Mouse (Mus musculus) limb, embryonic 14.5 days (tissue): ENCODE data around the gene H2-Ke6. TPM values are rescaled to one million over a fixed set of nuclear protein-coding genes. Genes with fewer than 3 reads are reported as not detected.
"Not testable (repeated sequence)": the region's sequence is repeated elsewhere in the genome, so short reads cannot be mapped to it uniquely, and the experiment has no call there.

Experiments
- ATAC-seq: fragments of 200-750 bp; cut with Nextera tagmentation; 2 replicates; pipeline ENCODE4 v1.8.0; 2017; ENCODE audit warnings: low read depth, moderate number of reproducible peaks, moderate TSS enrichment; ENCODE audit not compliant: low FRiP score
- DNase-seq: peaks from one replicate; pipeline ENCODE4 v3.0.0-alpha.2; 2015; ENCODE audit warnings: low spot score
- H3K27ac ChIP-seq: fragments of 300-500 bp; sonication (generic); replicated peaks from 2 replicates; pipeline ENCODE4 v1.5.1; 2014; ENCODE audit warnings: low read depth, mild to moderate bottlenecking, low read length, moderate library complexity, mixed read lengths
- H3K27me3 ChIP-seq: fragments of 300-500 bp; sonication (generic); 2 replicates; pipeline ENCODE4 v1.6.1; 2014; ENCODE audit warnings: low read length, mixed read lengths; ENCODE audit not compliant: control insufficient read depth, insufficient read depth
- H3K36me3 ChIP-seq: fragments of 300-500 bp; sonication (generic); 2 replicates; pipeline ENCODE4 v1.6.1; 2014; ENCODE audit warnings: mild to moderate bottlenecking, low read length, moderate library complexity, mixed read lengths; ENCODE audit not compliant: control insufficient read depth, insufficient read depth
- H3K4me1 ChIP-seq: fragments of 300-500 bp; sonication (generic); 2 replicates; pipeline ENCODE4 v1.6.1; 2014; ENCODE audit warnings: antibody characterized with exemption, low read length, mixed read lengths; ENCODE audit not compliant: control insufficient read depth, insufficient read depth
- H3K4me2 ChIP-seq: fragments of 300-500 bp; sonication (generic); replicated peaks from 2 replicates; pipeline ENCODE4 v1.6.1; 2014; ENCODE audit warnings: low read depth, mild to moderate bottlenecking, low read length, moderate library complexity; ENCODE audit not compliant: severe bottlenecking
- H3K4me3 ChIP-seq: fragments of 300-500 bp; sonication (generic); replicated peaks from 2 replicates; pipeline ENCODE4 v1.5.1; 2014; ENCODE audit warnings: low read length
- H3K9ac ChIP-seq: fragments of 300-500 bp; sonication (generic); 2 replicates; pipeline ENCODE4 v1.6.1; 2014; ENCODE audit warnings: mild to moderate bottlenecking, low read depth, low read length, moderate library complexity; ENCODE audit not compliant: severe bottlenecking
- H3K9me3 ChIP-seq: fragments of 300-500 bp; sonication (generic); 2 replicates; pipeline ENCODE4 v1.6.1; 2016; ENCODE audit warnings: low read length; ENCODE audit not compliant: control insufficient read depth
- POLR2A ChIP-seq: fragments of 200-500 bp; IDR thresholded peaks from 2 replicates; pipeline ENCODE4 v1.8.0; 2012; ENCODE audit warnings: inconsistent platforms, mild to moderate bottlenecking, moderate library complexity, borderline replicate concordance; ENCODE audit not compliant: insufficient read depth, insufficient read length; ENCODE audit errors: extremely low read depth
- WGBS: fragments of 180-500 bp; shearing (Covaris S2); extraction: QIAGEN DNeasy Blood & Tissue Kit; methylation state at CpG from one replicate; pipeline ENCODE4 v1.1.7; 2014; 5-methylcytosine and 5-hydroxymethylcytosine counted together
- polyA plus RNA-seq, 2 experiments: library from polyadenylated mRNA; depleted of rRNA in 1 of 2; stranded (reverse) in 1 of 2; unstranded in 1 of 2; fragments of >200 nt; fragmentation: Nextera tagmentation in 1 of 2; extraction: Ambion mirVana in 1 of 2; gene quantifications; 2 replicates each; pipeline versions ENCODE4 v1.2.1 to v1.2.3; 2012 to 2014

H2-Ke6 gene
- polyA plus RNA-seq, 2 experiments = 48.1 to 104 TPM

DNA sequence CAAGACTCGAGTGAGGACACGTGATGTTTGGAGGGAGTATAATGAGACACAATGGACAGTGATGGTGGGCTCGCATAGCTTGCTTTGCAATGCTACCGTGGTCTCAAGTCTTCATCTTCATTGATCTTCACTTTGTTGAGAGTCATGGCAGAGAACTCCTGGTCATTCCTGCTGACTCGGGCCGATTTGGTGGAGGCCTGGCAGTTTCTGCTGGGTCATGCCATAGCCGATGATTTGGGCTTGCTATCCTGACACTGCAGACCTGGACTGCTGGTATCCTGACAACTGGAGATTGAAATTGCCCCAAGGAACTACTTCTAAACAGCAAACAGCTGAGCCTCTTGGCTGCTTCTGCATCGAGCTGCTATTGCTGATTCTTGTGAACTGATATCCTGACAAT lies 32.9 kb downstream of the H2-Ke6 start:
- DNase-seq (no peak), ATAC-seq (no peak)
- Histone ChIP-seq H3K36me3 (no peaks in the 10 kb centered on the region), H3K27ac (no peak overlapping the region), H3K9me3 (no peaks in the 10 kb centered on the region), H3K4me2 (no peak overlapping the region), H3K4me3 (no peak overlapping the region), H3K9ac (no peak overlapping the region), H3K4me1 (no peaks in the 10 kb centered on the region), H3K27me3 (peaks cover 7% of the 10 kb centered on the region; the same call in 1 of the 2 replicates)
- TF ChIP-seq POLR2A = no peak
- WGBS = 83% methylated on average over 8 of the region's 8 CpGs

GRCm38 (mm10) chr17:33991788-33992664 lies 35.8 kb downstream of the H2-Ke6 start:
- H3K4me2 ChIP-seq = no peak overlapping the region
- 31% methylated on average over 10 of the region's 10 CpGs for WGBS
- DNase-seq (peak; percentile 75), ATAC-seq (no peak)
- H3K27ac ChIP-seq = no peak overlapping the region
- H3K4me3 ChIP-seq = no peak overlapping the region
- no peak overlapping the region for H3K9ac ChIP-seq
- TF ChIP-seq POLR2A = no peak
- H3K36me3 ChIP-seq = no peaks in the 10 kb centered on the region
- H3K4me1 ChIP-seq = no peaks in the 10 kb centered on the region
- H3K27me3 ChIP-seq = no peaks in the 10 kb centered on the region
- H3K9me3 ChIP-seq = no peaks in the 10 kb centered on the region

- not testable (repeated sequence) for H3K9me3 ChIP-seq, H3K4me1 ChIP-seq, H3K9ac ChIP-seq, DNase-seq, H3K27ac ChIP-seq, ATAC-seq, H3K36me3 ChIP-seq
- WGBS = 9% methylated on average over 8 of the region's 8 CpGs
- Histone ChIP-seq H3K4me3 (peak overlapping the region; percentile 44; the same call in 1 of the 2 replicates), H3K4me2 (peak overlapping the region; percentile 56; the same call in 1 of the 2 replicates), H3K27me3 (peaks cover 29% of the 10 kb centered on the region)
These were observed 45.7 kb downstream of the H2-Ke6 start for GRCm38 (mm10) chr17:33982136-33982535.

DNA sequence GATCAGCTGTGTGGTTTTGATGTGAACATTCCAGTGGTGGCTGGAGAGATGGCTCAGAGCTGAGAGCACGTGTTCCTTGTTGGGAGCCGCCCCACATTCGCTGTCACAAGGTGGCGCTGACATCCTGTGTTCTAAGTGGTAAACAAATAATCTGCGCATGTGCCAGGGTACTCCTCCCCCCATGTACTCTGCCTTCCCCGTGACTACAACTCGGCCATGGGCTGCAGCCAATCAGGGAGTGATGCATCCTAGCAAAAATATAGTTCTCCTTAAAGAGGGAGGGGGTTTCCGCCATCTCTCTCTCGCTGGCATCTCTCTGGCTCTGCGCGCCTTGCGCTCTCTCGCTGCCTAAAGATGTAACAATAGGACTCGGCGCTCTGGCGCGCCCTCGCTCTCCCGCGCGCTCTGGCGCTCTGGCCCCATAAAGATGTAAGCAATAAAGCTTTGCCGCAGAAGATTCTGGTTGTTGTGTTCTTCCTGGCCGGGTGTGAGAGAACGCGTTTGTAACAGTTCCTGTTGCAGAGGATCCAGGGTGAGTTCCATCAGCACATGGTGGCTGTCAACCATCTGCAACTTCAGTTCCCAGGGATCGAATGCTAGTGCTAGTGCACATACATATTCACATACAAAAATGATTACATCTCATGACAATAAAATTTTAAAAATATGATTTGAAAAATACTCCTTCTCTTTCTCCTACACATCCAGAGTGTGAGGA lies 46.5 kb downstream of the H2-Ke6 start:
- DNase-seq (peak; percentile 96), ATAC-seq (peak; percentile 94)
- peak overlapping the region; percentile 61; the same call in 1 of the 2 replicates for H3K27ac ChIP-seq
- not testable (repeated sequence) for H3K9me3 ChIP-seq, H3K4me1 ChIP-seq, H3K36me3 ChIP-seq
- peak overlapping the region; percentile 56 for H3K4me2 ChIP-seq
- peak overlapping the region; percentile 45 for H3K9ac ChIP-seq
- peak overlapping the region; percentile 44 for H3K4me3 ChIP-seq
- H3K27me3 ChIP-seq = peaks cover 29% of the 10 kb centered on the region
- 1% methylated on average over 27 of the region's 27 CpGs for WGBS
- TF ChIP-seq POLR2A = peak; percentile 53; the same call in 1 of the 2 replicates

DNA sequence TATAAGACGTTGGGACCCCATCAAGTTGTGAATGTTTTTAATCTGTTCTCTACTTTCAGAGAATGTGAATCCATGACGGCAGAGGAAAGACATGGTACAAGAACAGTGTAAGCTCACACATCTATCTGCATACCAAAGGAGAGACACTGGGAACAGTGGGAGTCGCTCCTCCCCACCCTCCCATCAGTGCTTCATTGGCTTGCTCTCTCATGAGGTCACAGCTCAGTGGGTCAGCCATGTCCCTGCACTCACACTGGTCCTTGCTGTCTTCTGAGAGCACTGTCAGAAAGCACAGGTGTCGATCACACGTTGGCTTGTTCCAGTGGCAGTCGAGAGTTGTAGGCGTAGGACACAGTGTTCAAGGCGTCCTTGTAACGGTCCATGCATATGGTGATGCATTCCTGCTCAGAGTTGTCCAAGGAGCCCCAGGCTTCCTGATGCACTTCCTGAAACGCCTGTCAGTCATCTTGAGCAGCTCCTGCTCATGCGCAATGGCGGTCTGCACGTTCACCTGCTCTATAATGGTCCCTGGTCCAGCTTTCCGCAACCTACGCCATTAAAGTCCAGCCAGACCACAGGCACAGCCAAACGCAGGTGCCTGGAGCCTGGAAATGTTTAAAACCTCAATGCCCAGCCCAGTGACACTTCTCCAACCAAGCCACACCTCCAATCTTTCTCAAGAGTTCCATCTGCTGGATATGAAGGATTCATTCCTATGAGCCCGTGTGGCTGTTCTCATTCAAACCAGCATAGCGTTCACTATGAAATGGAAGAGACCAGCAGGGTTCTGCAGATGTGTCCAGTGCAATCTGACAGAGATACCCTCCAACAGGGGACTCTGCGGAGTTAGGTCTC lies 47.5 kb downstream of the H2-Ke6 start:
- peak; percentile 14 for DNase-seq

More for the DNA sequence above, 47.5 kb downstream of the H2-Ke6 start:
- Histone ChIP-seq H3K27me3 (peaks cover 29% of the 10 kb centered on the region), H3K9ac (no peak overlapping the region), H3K36me3 (no peaks in the 10 kb centered on the region), H3K27ac (no peak overlapping the region), H3K4me3 (no peak overlapping the region), H3K4me2 (peak overlapping the region; percentile 56), H3K4me1 (no peaks in the 10 kb centered on the region), H3K9me3 (no peaks in the 10 kb centered on the region)
- no peak for TF ChIP-seq POLR2A
- no peak for ATAC-seq
- WGBS = 73% methylated on average over 19 of the region's 19 CpGs
